Comparison of ENCODE assay signal across 14 mouse cellular contexts in the genomic region with DNA sequence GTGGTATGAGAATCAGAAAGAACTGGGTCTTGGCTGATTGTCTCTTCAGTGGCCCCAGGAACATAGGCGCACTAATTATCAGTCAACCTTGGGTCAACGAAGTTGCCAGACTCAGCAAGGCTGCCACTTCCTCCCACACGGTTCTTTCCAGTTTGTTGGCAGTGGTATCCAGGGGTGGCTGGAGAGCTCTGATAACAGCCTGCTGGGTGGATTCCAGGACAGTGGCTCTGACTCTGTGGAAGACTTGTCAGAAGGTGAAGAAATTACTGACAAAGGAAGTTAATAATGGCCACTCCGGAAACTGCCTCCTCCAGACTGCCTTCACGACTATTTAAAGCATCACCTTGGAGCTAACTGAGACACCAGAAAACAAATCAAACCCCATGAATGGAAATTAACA. TPM values are rescaled to one million over a fixed set of nuclear protein-coding genes. Genes with fewer than 3 reads are reported as not detected.
DNase-seq lines count a peak whose midpoint lies in the region.
"Had no signal": no experiment of that assay in that cellular context is flagged by ENCODE, and none has a peak within 500 bp of the region (broad histone marks: within the 10 kb centered on the region; RNA-seq: fewer than 3 reads in every experiment).

No protein-coding gene starts in this region.

- peak; percentile 14 for DNase-seq in spleen, adult 12 weeks (ENCODE audit: low spot score)
- DNase-seq in spleen, postnatal 14 days (ENCODE audit: low spot score in 2 of 2), result no peak
- peak; percentile 19 for DNase-seq in heart, adult 8-10 months (ENCODE audit: low spot score)
- peak; percentile 17 to 26 for DNase-seq in heart, postnatal 36 days
- DNase-seq in lung, adult 18-20 months, result no peak
- no peak for DNase-seq in embryo, embryonic 10.5 days (ENCODE audit: low spot score)
- DNase-seq in retina, postnatal 1 day, result no peak
- DNase-seq: adrenal gland, adult 8-10 months; cerebellum, postnatal 10 days; gastrocnemius, postnatal 25 days; kidney, postnatal 36 days; lung, postnatal 36 days; right cerebral cortex, adult 18-20 months; thymus, postnatal 25 days had no signal

- intact Hi-C loops in heart, postnatal 36 days (cut with DNase I), result no loop called here

RNA-seq across cellular contexts. Expression of gene Ndufb6, which starts 50.5 kb away (rescaled TPM):
- 100 to 1,000 TPM; 477 to 496 (median 482) TPM for total RNA-seq in heart, adult 8-10 months (2022)
- total RNA-seq in heart, postnatal 36 days (2021), result 100 to 1,000 TPM; 484 to 546 TPM

Comparison
In these comparisons a context has a peak if more than half of its experiments do, and no peak if none do; other contexts are left out.
1. DNase-seq: peak in spleen, adult 12 weeks (single experiment), heart, adult 8-10 months (single experiment) and heart, postnatal 36 days (2 of 2); none in spleen, postnatal 14 days (0 of 2), lung, adult 18-20 months (0 of 2), embryo, embryonic 10.5 days (single experiment) and retina, postnatal 1 day (single experiment).